Mouse (Mus musculus) cerebellum, adult 9-10 months (tissue): ENCODE data around the gene Daxx.

Experiments used
- DNase-seq: peaks from one replicate; pipeline ENCODE4 v3.0.0; 2022

The Daxx gene

GRCm38 (mm10) chr17:33921361-33921760 lies 12.1 kb downstream of the Daxx start:
- peak; percentile 39 for DNase-seq

GRCm38 (mm10) chr17:33924577-33925283 lies 15.5 kb downstream of the Daxx start:
- DNase-seq, result no peak

GRCm38 (mm10) chr17:33925406-33926116 lies 16.3 kb downstream of the Daxx start:
- no peak for DNase-seq

GRCm38 (mm10) chr17:33926207-33926932 lies 17.2 kb downstream of the Daxx start:
- no peak for DNase-seq

- DNase-seq, result no peak
Observed at GRCm38 (mm10) chr17:33928251-33928947, 19.2 kb downstream of the Daxx start.

GRCm38 (mm10) chr17:33929371-33930279 lies 20.4 kb downstream of the Daxx start, which contains the start of gene Rgl2:
TSS of gene Rgl2 (plus strand) at chr17:33929543.
- DNase-seq, result peak; percentile 92

GRCm38 (mm10) chr17:33930280-33931158 lies 21.3 kb downstream of the Daxx start:
- DNase-seq, result peak; percentile 83

GRCm38 (mm10) chr17:33931159-33931866 lies 22.1 kb downstream of the Daxx start:
- no peak for DNase-seq

- no peak for DNase-seq
Observed at GRCm38 (mm10) chr17:33931947-33932346, 22.7 kb downstream of the Daxx start.

- no peak for DNase-seq
Observed at GRCm38 (mm10) chr17:33932448-33932847, 23.2 kb downstream of the Daxx start.

GRCm38 (mm10) chr17:33932970-33933369 lies 23.8 kb downstream of the Daxx start:
- DNase-seq, result no peak

- no peak for DNase-seq
Observed at GRCm38 (mm10) chr17:33935422-33936055, 26.3 kb downstream of the Daxx start.

GRCm38 (mm10) chr17:33936993-33937392 lies 27.8 kb downstream of the Daxx start:
- no peak for DNase-seq

GRCm38 (mm10) chr17:33938783-33939182 lies 29.6 kb downstream of the Daxx start:
- DNase-seq, result no peak

- DNase-seq, result peak; percentile 91
Observed at GRCm38 (mm10) chr17:33940206-33940805, 31.1 kb downstream of the Daxx start, which contains the start of the genes Pfdn6 and Wdr46. TSS of gene Pfdn6 (minus strand) at chr17:33940343. TSS of gene Wdr46 (plus strand) at chr17:33940660.

GRCm38 (mm10) chr17:33940981-33941380 lies 31.8 kb downstream of the Daxx start:
- no peak for DNase-seq

- DNase-seq, result no peak
Observed at GRCm38 (mm10) chr17:33941381-33941780, 32.2 kb downstream of the Daxx start.

- DNase-seq, result no peak
Observed at GRCm38 (mm10) chr17:33943454-33943853, 34.2 kb downstream of the Daxx start.
